Mouse (Mus musculus) right cerebral cortex, adult 18-20 months (tissue): ENCODE data around the gene Abhd6.
"Not testable (repeated sequence)": the region's sequence is repeated elsewhere in the genome, so short reads cannot be mapped to it uniquely, and the experiment has no call there.

Experiments used
- DNase-seq: peaks from one replicate; pipeline ENCODE4 v3.0.0; 2022; ENCODE audit warnings: mixed read lengths

The Abhd6 gene

GRCm38 (mm10) chr14:7999435-7999834, 3.3 kb upstream of the Abhd6 start:
- no peak for DNase-seq

GRCm38 (mm10) chr14:8000247-8000646, 2.5 kb upstream of the Abhd6 start:
- no peak for DNase-seq

- DNase-seq, result peak; percentile 71
Measured at GRCm38 (mm10) chr14:8000831-8001685, 1.6 kb upstream of the Abhd6 start.

- DNase-seq, result peak; percentile 61
Measured at GRCm38 (mm10) chr14:8003093-8003670, 480 bp downstream of the Abhd6 start.

GRCm38 (mm10) chr14:8003727-8004670, 1.3 kb downstream of the Abhd6 start:
- no peak for DNase-seq

GRCm38 (mm10) chr14:8006061-8006460, 3.4 kb downstream of the Abhd6 start:
- not testable (repeated sequence) for DNase-seq

- no peak for DNase-seq
Measured at GRCm38 (mm10) chr14:8007084-8007483, 4.4 kb downstream of the Abhd6 start.

GRCm38 (mm10) chr14:8007486-8007885, 4.8 kb downstream of the Abhd6 start:
- no peak for DNase-seq

- no peak for DNase-seq
Measured at GRCm38 (mm10) chr14:8007923-8008322, 5.2 kb downstream of the Abhd6 start.

- no peak for DNase-seq
Measured at GRCm38 (mm10) chr14:8011297-8011696, 8.6 kb downstream of the Abhd6 start.

GRCm38 (mm10) chr14:8011938-8012337, 9.2 kb downstream of the Abhd6 start:
- DNase-seq, result no peak

GRCm38 (mm10) chr14:8015756-8016155, 13.1 kb downstream of the Abhd6 start:
- no peak for DNase-seq

- no peak for DNase-seq
Measured at GRCm38 (mm10) chr14:8016276-8016675, 13.6 kb downstream of the Abhd6 start.

GRCm38 (mm10) chr14:8016951-8017350, 14.2 kb downstream of the Abhd6 start:
- no peak for DNase-seq

- no peak for DNase-seq
Measured at GRCm38 (mm10) chr14:8020011-8020410, 17.3 kb downstream of the Abhd6 start.

- DNase-seq, result no peak
Measured at GRCm38 (mm10) chr14:8020546-8020945, 17.8 kb downstream of the Abhd6 start.

- no peak for DNase-seq
Measured at GRCm38 (mm10) chr14:8024469-8024868, 21.8 kb downstream of the Abhd6 start.

- no peak for DNase-seq
Measured at GRCm38 (mm10) chr14:8024936-8025335, 22.2 kb downstream of the Abhd6 start.

- no peak for DNase-seq
Measured at GRCm38 (mm10) chr14:8026769-8027531, 24.2 kb downstream of the Abhd6 start.

GRCm38 (mm10) chr14:8028086-8028485, 25.4 kb downstream of the Abhd6 start:
- DNase-seq, result no peak

- no peak for DNase-seq
Measured at GRCm38 (mm10) chr14:8029752-8030151, 27.1 kb downstream of the Abhd6 start.

- no peak for DNase-seq
Measured at GRCm38 (mm10) chr14:8030535-8030934, 27.8 kb downstream of the Abhd6 start.
